Mouse (Mus musculus) midbrain, embryonic 16.5 days (tissue): Measurements from ENCODE around the gene Kcnk3. TPM values are rescaled to one million over a fixed set of nuclear protein-coding genes. Genes with fewer than 3 reads are reported as not detected.

Experiments
- ATAC-seq: fragments of 200-750 bp; cut with Nextera tagmentation; 2 replicates; pipeline ENCODE4 v1.8.0; 2017; ENCODE audit warnings: moderate TSS enrichment
- H3K27ac ChIP-seq: fragments of 300-500 bp; sonication (generic); 2 replicates; pipeline ENCODE4 v1.5.1; 2014; ENCODE audit warnings: mild to moderate bottlenecking, low read length, mixed read lengths
- H3K27me3 ChIP-seq: fragments of 300-500 bp; sonication (generic); 2 replicates; pipeline ENCODE4 v1.6.1; 2014; ENCODE audit warnings: low read depth, low read length, mixed read lengths; ENCODE audit not compliant: control insufficient read depth, insufficient read depth
- H3K36me3 ChIP-seq: fragments of 300-500 bp; sonication (generic); 2 replicates; pipeline ENCODE4 v1.6.1; 2014; ENCODE audit warnings: mild to moderate bottlenecking, low read length, moderate library complexity, mixed read lengths; ENCODE audit not compliant: control insufficient read depth, insufficient read depth
- H3K4me1 ChIP-seq: fragments of 300-500 bp; sonication (generic); 2 replicates; pipeline ENCODE4 v1.6.1; 2014; ENCODE audit warnings: mild to moderate bottlenecking, low read length, mixed read lengths; ENCODE audit not compliant: control insufficient read depth, insufficient read depth
- H3K4me2 ChIP-seq: fragments of 300-500 bp; sonication (generic); 2 replicates; pipeline ENCODE4 v1.6.1; 2014; ENCODE audit warnings: mild to moderate bottlenecking, low read length, mixed read lengths
- H3K4me3 ChIP-seq: fragments of 300-500 bp; sonication (generic); 2 replicates; pipeline ENCODE4 v1.5.1; 2014; ENCODE audit warnings: low read depth, mild to moderate bottlenecking, low read length, moderate library complexity, mixed read lengths
- H3K9ac ChIP-seq: fragments of 300-500 bp; sonication (generic); 2 replicates; pipeline ENCODE4 v1.6.1; 2014; ENCODE audit warnings: low read depth, low read length, mixed read lengths
- H3K9me3 ChIP-seq: fragments of 300-500 bp; sonication (generic); replicated peaks from 2 replicates; pipeline ENCODE4 v1.6.1; 2014; ENCODE audit warnings: mild to moderate bottlenecking, low read length, mixed read lengths; ENCODE audit not compliant: control insufficient read depth, poor library complexity, severe bottlenecking
- WGBS: fragments of 180-500 bp; shearing (Covaris S2); extraction: QIAGEN DNeasy Blood & Tissue Kit; methylation state at CpG from one replicate; pipeline ENCODE4 v1.1.7; 2014; 5-methylcytosine and 5-hydroxymethylcytosine counted together
- polyA plus RNA-seq: library from polyadenylated mRNA; unstranded; fragments of >200 nt; fragmentation: Nextera tagmentation; extraction: Ambion mirVana; gene quantifications from 2 replicates; pipeline ENCODE4 v1.2.1, GENCODE M21; 2015

Gene Kcnk3
- 6.1 and 6.6 TPM in 2 replicates for polyA plus RNA-seq

- Histone ChIP-seq H3K4me2 (peak within 1 kb of the TSS; percentile 91), H3K36me3 (no peaks in the 10 kb centered on the region), H3K4me3 (peak within 1 kb of the TSS; percentile 73), H3K4me1 (peaks cover 21% of the 10 kb centered on the region), H3K27ac (peak within 1 kb of the TSS; percentile 86), H3K9me3 (no peaks in the 10 kb centered on the region), H3K9ac (peak within 1 kb of the TSS; percentile 85), H3K27me3 (peaks cover 3% of the 10 kb centered on the region; the same call in 1 of the 2 replicates)
- 0% methylated on average over 2 of the region's 54 CpGs for WGBS
- ATAC-seq, result peak; percentile 69
These were observed at the start of gene Kcnk3 for GRCm38 (mm10) chr5:30587681-30588300. Gene Kcnk3, plus strand, starts transcription at chr5:30588170.

DNA sequence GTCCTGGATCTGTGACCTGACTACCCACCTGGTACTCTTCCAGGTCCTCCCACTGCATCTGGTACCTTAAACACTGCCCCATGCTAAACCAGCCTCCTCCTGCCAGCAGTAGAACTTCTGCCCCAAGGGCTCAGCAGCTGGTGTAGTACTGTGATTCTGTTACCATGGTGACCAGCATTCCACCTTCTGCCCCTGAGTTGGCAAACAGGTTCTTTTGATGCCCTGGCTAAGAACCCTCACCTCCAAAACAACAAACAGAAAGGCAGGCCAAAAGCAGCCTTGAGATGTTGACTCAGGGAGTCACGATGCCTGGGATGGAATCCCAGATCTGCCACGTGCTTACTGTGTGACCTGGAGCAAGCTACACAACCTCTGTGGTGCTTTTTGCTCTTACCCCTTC, 42.3 kb upstream of the Kcnk3 start, which contains the start of gene Cib4:
Gene Cib4 (minus strand): TSS at position 139 of the 400 bp plus-strand sequence.
- H3K27ac ChIP-seq, result no peak within 1 kb of the TSS
- no peak within 1 kb of the TSS for H3K4me2 ChIP-seq
- no peaks in the 10 kb centered on the region for H3K36me3 ChIP-seq
- H3K9ac ChIP-seq, result no peak within 1 kb of the TSS
- no peak for ATAC-seq
- no peaks in the 10 kb centered on the region for H3K27me3 ChIP-seq
- no peak within 1 kb of the TSS for H3K4me3 ChIP-seq
- WGBS, result 58% methylated on average over 2 of the region's 2 CpGs
- H3K9me3 ChIP-seq, result no peaks in the 10 kb centered on the region
- peaks cover 5% of the 10 kb centered on the region; the same call in 1 of the 2 replicates for H3K4me1 ChIP-seq

GRCm38 (mm10) chr5:30548681-30549080, 39.3 kb upstream of the Kcnk3 start:
- no peak for ATAC-seq
- Histone ChIP-seq H3K36me3 (no peaks in the 10 kb centered on the region), H3K4me1 (peaks cover 5% of the 10 kb centered on the region; the same call in 1 of the 2 replicates), H3K4me2 (no peak overlapping the region), H3K27me3 (no peaks in the 10 kb centered on the region), H3K27ac (no peak overlapping the region), H3K9me3 (no peaks in the 10 kb centered on the region), H3K4me3 (no peak overlapping the region), H3K9ac (no peak overlapping the region)
- 47% methylated on average over 2 of the region's 2 CpGs for WGBS

DNA sequence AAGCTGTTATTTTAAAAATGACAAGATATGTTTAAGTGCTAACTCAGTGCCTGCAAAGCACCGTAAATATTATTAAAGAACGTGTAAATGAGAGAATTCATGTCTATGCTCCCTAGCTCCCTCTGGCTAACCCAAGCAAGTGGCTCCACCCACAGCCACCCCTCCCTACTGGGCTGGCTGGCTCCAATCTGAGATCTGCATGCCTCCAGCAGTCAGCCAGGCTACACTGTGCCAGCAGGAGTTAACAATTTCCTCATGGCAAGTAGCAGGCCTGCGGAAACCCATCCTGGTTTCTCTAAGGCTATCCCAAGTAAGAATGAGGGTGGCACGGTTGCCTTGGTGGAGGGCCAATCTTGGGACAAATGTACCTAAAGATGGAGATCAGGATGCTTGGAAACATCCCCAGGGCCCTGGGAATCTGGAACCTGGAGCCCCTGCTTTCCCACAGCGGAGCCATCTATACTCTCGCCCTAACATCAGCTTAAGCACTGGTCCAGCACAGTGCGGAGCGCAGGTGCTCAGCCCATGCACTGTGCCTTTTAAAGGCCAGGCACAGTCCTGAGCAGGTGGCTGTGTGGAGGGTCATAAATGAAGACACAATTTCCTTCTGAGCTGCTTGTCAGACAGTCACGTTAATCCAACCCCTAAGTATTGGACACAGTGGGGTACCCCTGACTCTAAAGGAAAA, 37.5 kb upstream of the Kcnk3 start:
- 53% methylated on average over 9 of the region's 9 CpGs for WGBS
- no peak overlapping the region for H3K4me3 ChIP-seq
- H3K27ac ChIP-seq, result no peak overlapping the region
- peaks cover 5% of the 10 kb centered on the region; the same call in 1 of the 2 replicates for H3K4me1 ChIP-seq
- peak; percentile 48; the same call in 1 of the 2 replicates for ATAC-seq
- H3K9me3 ChIP-seq, result no peaks in the 10 kb centered on the region
- no peak overlapping the region for H3K9ac ChIP-seq
- H3K4me2 ChIP-seq, result no peak overlapping the region
- no peaks in the 10 kb centered on the region for H3K36me3 ChIP-seq
- no peaks in the 10 kb centered on the region for H3K27me3 ChIP-seq

- H3K4me1 ChIP-seq, result peaks cover 5% of the 10 kb centered on the region; the same call in 1 of the 2 replicates
- no peak for ATAC-seq
- H3K36me3 ChIP-seq, result no peaks in the 10 kb centered on the region
- no peaks in the 10 kb centered on the region for H3K27me3 ChIP-seq
- H3K4me3 ChIP-seq, result no peak overlapping the region
- no peaks in the 10 kb centered on the region for H3K9me3 ChIP-seq
- no peak overlapping the region for H3K4me2 ChIP-seq
- H3K9ac ChIP-seq, result no peak overlapping the region
- H3K27ac ChIP-seq, result no peak overlapping the region
- WGBS, result 66% methylated on average over 8 of the region's 8 CpGs
These were observed 36.8 kb upstream of the Kcnk3 start for GRCm38 (mm10) chr5:30551022-30551638.

GRCm38 (mm10) chr5:30552006-30552405, 36.0 kb upstream of the Kcnk3 start:
- no peak for ATAC-seq
- Histone ChIP-seq H3K36me3 (no peaks in the 10 kb centered on the region), H3K9ac (no peak overlapping the region), H3K4me1 (peaks cover 5% of the 10 kb centered on the region; the same call in 1 of the 2 replicates), H3K9me3 (no peaks in the 10 kb centered on the region), H3K27me3 (no peaks in the 10 kb centered on the region), H3K27ac (no peak overlapping the region), H3K4me2 (no peak overlapping the region), H3K4me3 (no peak overlapping the region)
- WGBS, result 89% methylated on average over 6 of the region's 6 CpGs

GRCm38 (mm10) chr5:30553936-30554335, 34.0 kb upstream of the Kcnk3 start:
- Histone ChIP-seq H3K4me1 (peaks cover 5% of the 10 kb centered on the region; the same call in 1 of the 2 replicates), H3K9ac (no peak overlapping the region), H3K27ac (no peak overlapping the region), H3K4me3 (no peak overlapping the region), H3K27me3 (0 out of 2 replicates have a peak, but pooled peaks cover 2% of the 10 kb centered on the region), H3K36me3 (no peaks in the 10 kb centered on the region), H3K4me2 (no peak overlapping the region), H3K9me3 (no peaks in the 10 kb centered on the region)
- 94% methylated on average over 13 of the region's 13 CpGs for WGBS
- no peak for ATAC-seq

- no peak for ATAC-seq
- 0 out of 2 replicates have a peak, but pooled peaks cover 2% of the 10 kb centered on the region for H3K27me3 ChIP-seq
These were observed 33.0 kb upstream of the Kcnk3 start for GRCm38 (mm10) chr5:30554981-30555380.

More at GRCm38 (mm10) chr5:30554981-30555380, 33.0 kb upstream of the Kcnk3 start:
- Histone ChIP-seq H3K4me1 (peaks cover 5% of the 10 kb centered on the region; the same call in 1 of the 2 replicates), H3K27ac (no peak overlapping the region), H3K4me2 (no peak overlapping the region), H3K9ac (no peak overlapping the region), H3K36me3 (no peaks in the 10 kb centered on the region), H3K4me3 (no peak overlapping the region), H3K9me3 (no peaks in the 10 kb centered on the region)
- WGBS, result 62% methylated on average over 8 of the region's 8 CpGs
